Comparison of ENCODE assay signal across 19 mouse cellular contexts in genomic region chr7:34896461-34896860, GRCm38 (mm10). TPM values are rescaled to one million over a fixed set of nuclear protein-coding genes. Genes with fewer than 3 reads are reported as not detected.
DNase-seq lines count a peak whose midpoint lies in the region; ATAC-seq and TF ChIP-seq lines count a peak whose summit lies in the region.
"Had no signal": no experiment of that assay in that cellular context is flagged by ENCODE, and none has a peak within 500 bp of the region (broad histone marks: within the 10 kb centered on the region; RNA-seq: fewer than 3 reads in every experiment).

No protein-coding gene starts in this region.

- H3K4me3 ChIP-seq in forebrain, embryonic 13.5 days, result no peak overlapping the region
- no peak overlapping the region for H3K4me3 ChIP-seq in forebrain, embryonic 11.5 days (ENCODE audit: low read depth, low read length)
- H3K4me3 ChIP-seq in midbrain, embryonic 15.5 days, result no peak overlapping the region
- no peak overlapping the region for H3K4me3 ChIP-seq in midbrain, embryonic 13.5 days (replicated peaks)
- no peak overlapping the region for H3K4me3 ChIP-seq in liver, postnatal 0 days (ENCODE audit: low read depth, low read length)
- H3K4me3 ChIP-seq: embryonic facial prominence, embryonic 13.5 days; gastrocnemius, adult 2 months; heart, embryonic 12.5 days; hindbrain, embryonic 10.5 days; hindbrain, embryonic 15.5 days had no signal

- no peak for TF ChIP-seq EP300 in liver, postnatal 0 days (IDR thresholded peaks at IDR 0.05; ENCODE audit: low read depth)

- H3K27me3 ChIP-seq in forebrain, embryonic 13.5 days, result no peaks in the 10 kb centered on the region
- H3K27me3 ChIP-seq in forebrain, embryonic 11.5 days (ENCODE audit: control insufficient read depth, insufficient read depth, low read length), result no peaks in the 10 kb centered on the region
- no peaks in the 10 kb centered on the region for H3K27me3 ChIP-seq in midbrain, embryonic 15.5 days (replicated peaks)
- H3K27me3 ChIP-seq in midbrain, embryonic 13.5 days, result no peaks in the 10 kb centered on the region
- H3K27me3 ChIP-seq in liver, postnatal 0 days (ENCODE audit: insufficient read depth, low read length), result no peaks in the 10 kb centered on the region
- H3K27me3 ChIP-seq: embryonic facial prominence, embryonic 13.5 days; heart, embryonic 12.5 days; hindbrain, embryonic 15.5 days had no signal

- no peak overlapping the region for H3K4me2 ChIP-seq in forebrain, embryonic 13.5 days
- H3K4me2 ChIP-seq in forebrain, embryonic 11.5 days (ENCODE audit: low read depth, low read length, severe bottlenecking), result no peak overlapping the region
- no peak overlapping the region for H3K4me2 ChIP-seq in midbrain, embryonic 15.5 days
- no peak overlapping the region for H3K4me2 ChIP-seq in midbrain, embryonic 13.5 days (replicated peaks)
- no peak overlapping the region for H3K4me2 ChIP-seq in liver, postnatal 0 days (ENCODE audit: low read depth, low read length)
- H3K4me2 ChIP-seq: embryonic facial prominence, embryonic 13.5 days; heart, embryonic 12.5 days; hindbrain, embryonic 15.5 days had no signal

- TF ChIP-seq CTCF in liver, postnatal 0 days (IDR thresholded peaks at IDR 0.05; ENCODE audit: low read depth), result no peak

- H3K4me1 ChIP-seq in forebrain, embryonic 13.5 days, result peaks cover 7% of the 10 kb centered on the region; the same call in 1 of the 2 replicates
- H3K4me1 ChIP-seq in forebrain, embryonic 11.5 days (replicated peaks; ENCODE audit: control insufficient read depth, insufficient read depth, low read length), result no peaks in the 10 kb centered on the region; the same call in 1 of the 2 replicates
- H3K4me1 ChIP-seq in midbrain, embryonic 15.5 days, result peaks cover 16% of the 10 kb centered on the region
- peaks cover 17% of the 10 kb centered on the region for H3K4me1 ChIP-seq in midbrain, embryonic 13.5 days (replicated peaks)
- H3K4me1 ChIP-seq in liver, postnatal 0 days (ENCODE audit: insufficient read depth), result no peaks in the 10 kb centered on the region

- H3K9me3 ChIP-seq in forebrain, embryonic 13.5 days (replicated peaks), result no peaks in the 10 kb centered on the region
- no peaks in the 10 kb centered on the region for H3K9me3 ChIP-seq in forebrain, embryonic 11.5 days (ENCODE audit: control insufficient read depth, low read length)
- H3K9me3 ChIP-seq in midbrain, embryonic 15.5 days, result no peaks in the 10 kb centered on the region
- no peaks in the 10 kb centered on the region for H3K9me3 ChIP-seq in midbrain, embryonic 13.5 days
- no peaks in the 10 kb centered on the region for H3K9me3 ChIP-seq in liver, postnatal 0 days (ENCODE audit: low read length)
- H3K9me3 ChIP-seq: hindbrain, embryonic 10.5 days; hindbrain, embryonic 15.5 days had no signal

- 0 out of 2 replicates have a peak overlapping the region, but pooled peaks have one; percentile 31 for H3K27ac ChIP-seq in forebrain, embryonic 13.5 days
- no peak overlapping the region for H3K27ac ChIP-seq in forebrain, embryonic 11.5 days (ENCODE audit: low read depth, low read length)
- H3K27ac ChIP-seq in midbrain, embryonic 15.5 days, result no peak overlapping the region
- H3K27ac ChIP-seq in midbrain, embryonic 13.5 days, result no peak overlapping the region; the same call in 1 of the 2 replicates
- no peak overlapping the region for H3K27ac ChIP-seq in liver, postnatal 0 days (ENCODE audit: low read depth)
- H3K27ac ChIP-seq: embryonic facial prominence, embryonic 13.5 days; gastrocnemius, adult 2 months; hindbrain, embryonic 15.5 days had no signal

- WGBS in forebrain, embryonic 13.5 days, result 83% methylated on average over 4 of the region's 4 CpGs
- WGBS in forebrain, embryonic 11.5 days, result 56% methylated on average over 3 of the region's 4 CpGs
- WGBS in midbrain, embryonic 15.5 days, result 74% methylated on average over 4 of the region's 4 CpGs
- 70% methylated on average over 4 of the region's 4 CpGs for WGBS in midbrain, embryonic 13.5 days
- WGBS in liver, postnatal 0 days (ENCODE audit: insufficient replicate concordance), result 85% methylated on average over 4 of the region's 4 CpGs

- no peak for DNase-seq in forebrain, embryonic 11.5 days (ENCODE audit: low spot score)
- peak; percentile 34 for DNase-seq in ES-CJ7 (ENCODE audit: low read depth, low spot score)
- no peak for DNase-seq in right cerebral cortex, adult 2 months (ENCODE audit: low spot score in 2 of 2)
- DNase-seq in liver, postnatal 0 days, result no peak
- DNase-seq: adrenal gland, postnatal 25 days; cerebellum, adult 18-20 months; cerebellum, adult 9-11 months; cerebellum, postnatal 36 days; gastrocnemius, adult 2 months; gastrocnemius, postnatal 25 days had no signal

- no peaks in the 10 kb centered on the region for H3K36me3 ChIP-seq in forebrain, embryonic 13.5 days (ENCODE audit: poor library complexity, severe bottlenecking)
- no peaks in the 10 kb centered on the region for H3K36me3 ChIP-seq in forebrain, embryonic 11.5 days (ENCODE audit: control insufficient read depth, insufficient read depth, low read length)
- H3K36me3 ChIP-seq in midbrain, embryonic 15.5 days (replicated peaks), result no peaks in the 10 kb centered on the region
- no peaks in the 10 kb centered on the region for H3K36me3 ChIP-seq in midbrain, embryonic 13.5 days
- no peaks in the 10 kb centered on the region for H3K36me3 ChIP-seq in liver, postnatal 0 days (replicated peaks; ENCODE audit: insufficient read depth, low read length)
- H3K36me3 ChIP-seq: embryonic facial prominence, embryonic 13.5 days; heart, embryonic 12.5 days; hindbrain, embryonic 10.5 days; hindbrain, embryonic 15.5 days had no signal

- H3K9ac ChIP-seq in forebrain, embryonic 13.5 days, result no peak overlapping the region
- no peak overlapping the region for H3K9ac ChIP-seq in forebrain, embryonic 11.5 days (ENCODE audit: low read length)
- no peak overlapping the region for H3K9ac ChIP-seq in midbrain, embryonic 15.5 days
- H3K9ac ChIP-seq in midbrain, embryonic 13.5 days (replicated peaks), result no peak overlapping the region
- no peak overlapping the region for H3K9ac ChIP-seq in liver, postnatal 0 days (replicated peaks)
- H3K9ac ChIP-seq: embryonic facial prominence, embryonic 13.5 days; heart, embryonic 12.5 days; hindbrain, embryonic 15.5 days had no signal

- no peak for ATAC-seq in forebrain, embryonic 13.5 days
- ATAC-seq in forebrain, embryonic 11.5 days (replicated peaks; ENCODE audit: low FRiP score), result no peak; the same call in 1 of the 2 replicates
- 0 out of 2 replicates have a peak, but pooled peaks have one; percentile 52 for ATAC-seq in midbrain, embryonic 15.5 days (replicated peaks)
- no peak for ATAC-seq in midbrain, embryonic 13.5 days
- no peak for ATAC-seq in liver, postnatal 0 days
- ATAC-seq: activated CD4-positive, CD25-positive, alpha-beta regulatory T cell, adult 4 months; inflammation-experienced regulatory T-cells, adult 6 months had no signal

RNA-seq across cellular contexts. Expression of gene Pepd, which starts 15.7 kb away (rescaled TPM):
- polyA plus RNA-seq in forebrain, embryonic 13.5 days (2015; fragmentation: Nextera tagmentation; extraction: Ambion mirVana), result 46.5 and 52.1 TPM in 2 replicates
- polyA plus RNA-seq in forebrain, embryonic 11.5 days (2014; fragmentation: Nextera tagmentation; extraction: Ambion mirVana), result 58.4 and 65.5 TPM in 2 replicates
- polyA plus RNA-seq in midbrain, embryonic 15.5 days (2015; fragmentation: Nextera tagmentation; extraction: Ambion mirVana), result 62.5 and 66.3 TPM in 2 replicates
- polyA plus RNA-seq in midbrain, embryonic 13.5 days (2015; fragmentation: Nextera tagmentation; extraction: Ambion mirVana), result 55.5 and 56.0 TPM in 2 replicates
- 27.5 and 30.2 TPM in 2 replicates for polyA plus RNA-seq in liver, postnatal 0 days (2015; fragmentation: Nextera tagmentation; extraction: Ambion mirVana)
